Mouse (Mus musculus) bone marrow, adult 2 months (tissue): ENCODE measurements around the gene Gap43. TPM values are rescaled to one million over a fixed set of nuclear protein-coding genes. Genes with fewer than 3 reads are reported as not detected.

Experiments
- H3K27ac ChIP-seq: fragments of 200-500 bp; 2 replicates; pipeline ENCODE4 v1.5.1; 2012; ENCODE audit warnings: low read depth, mild to moderate bottlenecking, control low read depth, inconsistent platforms, low read length; ENCODE audit not compliant: control insufficient read depth, poor library complexity, insufficient read depth
- H3K4me1 ChIP-seq: fragments of 200-500 bp; 2 replicates; pipeline ENCODE4 v1.6.1; 2011; ENCODE audit warnings: low read length; ENCODE audit not compliant: control insufficient read depth, insufficient read depth
- H3K4me3 ChIP-seq: fragments of 200-500 bp; replicated peaks from 2 replicates; pipeline ENCODE3; 2011; ENCODE audit warnings: mild to moderate bottlenecking, low read depth, low read length, control low read depth; ENCODE audit not compliant: control insufficient read depth
- CTCF ChIP-seq: fragments of 200-500 bp; IDR thresholded peaks from 2 replicates; pipeline ENCODE4 v1.5.1; 2011; ENCODE audit warnings: low read length, control low read depth; ENCODE audit not compliant: control insufficient read depth, insufficient read depth
- POLR2A ChIP-seq: fragments of 200-500 bp; IDR thresholded peaks from 2 replicates; pipeline ENCODE4 v1.6.1; 2011; ENCODE audit warnings: low read depth, mild to moderate bottlenecking, control low read depth, low read length, borderline replicate concordance; ENCODE audit not compliant: control insufficient read depth
- WGBS: fragments of 180-500 bp; shearing (Covaris S2); methylation state at CpG from one replicate; pipeline ENCODE4 v1.1.7; 2018; 5-methylcytosine and 5-hydroxymethylcytosine counted together
- polyA plus RNA-seq: library from polyadenylated mRNA; stranded (reverse); fragments of >200 nt; gene quantifications from 2 replicates; pipeline ENCODE4 v1.2.4, GENCODE M21; 2011; ENCODE audit warnings: low replicate concordance; ENCODE audit not compliant: missing spikeins, insufficient read depth, insufficient read length

The Gap43 gene
- polyA plus RNA-seq, 1 experiment = 2.8 TPM

GRCm38 (mm10) chr16:42339512-42339911 lies 939 bp downstream of the Gap43 start:
- no peaks in the 10 kb centered on the region for H3K4me1 ChIP-seq
- no peak overlapping the region for H3K4me3 ChIP-seq
- 4% methylated on average over 10 of the region's 10 CpGs for WGBS
- no peak for TF ChIP-seq POLR2A
- no peak for TF ChIP-seq CTCF
- H3K27ac ChIP-seq = no peak overlapping the region

DNA sequence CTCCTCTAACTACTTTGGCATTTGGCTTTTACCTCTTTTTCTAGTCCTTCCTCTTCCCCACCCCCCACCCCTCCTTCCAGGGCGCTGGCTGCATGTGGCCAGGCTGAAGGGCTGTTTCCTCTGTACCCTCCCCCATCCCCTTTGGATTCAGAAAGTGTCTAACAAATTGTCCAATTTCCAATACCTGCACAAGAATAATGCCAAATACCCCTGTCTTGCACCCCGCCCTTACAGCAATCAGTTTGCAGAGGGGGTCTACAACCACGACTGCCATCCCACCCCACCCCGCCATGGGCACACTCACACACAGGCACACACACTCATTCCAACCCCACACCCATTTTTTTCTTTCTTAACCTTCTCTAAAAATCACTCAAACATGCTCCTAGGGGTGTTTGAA lies 1.5 kb downstream of the Gap43 start:
- Histone ChIP-seq H3K4me3 (no peak overlapping the region), H3K4me1 (no peaks in the 10 kb centered on the region), H3K27ac (no peak overlapping the region)
- WGBS = 11% methylated on average over 4 of the region's 4 CpGs
- TF ChIP-seq CTCF (no peak), POLR2A (no peak)

- 16% methylated on average over 4 of the region's 4 CpGs for WGBS
- TF ChIP-seq POLR2A (no peak), CTCF (no peak)
Observed at GRCm38 (mm10) chr16:42338342-42338741, 2.1 kb downstream of the Gap43 start.

DNA sequence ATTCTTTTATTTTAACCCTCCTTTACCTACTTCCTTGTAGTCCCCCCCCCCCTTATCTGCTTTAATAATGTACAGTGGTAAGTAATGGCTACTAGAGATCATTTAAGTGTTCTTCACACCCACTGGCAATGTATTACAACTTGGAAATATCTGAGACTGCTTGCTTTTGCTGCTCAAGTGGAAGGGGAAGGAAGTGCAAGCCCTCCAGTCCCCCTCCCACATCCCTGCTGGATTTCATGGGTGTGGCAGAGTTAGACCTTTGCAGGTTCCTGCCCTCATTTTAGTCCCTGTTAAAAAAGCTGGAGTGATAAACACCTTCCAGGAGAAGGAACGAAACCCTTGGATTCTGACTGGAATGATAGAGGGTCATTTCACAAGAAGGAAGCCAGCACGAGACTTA lies 2.8 kb downstream of the Gap43 start:
- H3K4me3 ChIP-seq = no peak overlapping the region
- TF ChIP-seq POLR2A (no peak), CTCF (no peak)
- WGBS = 10% methylated on average over 2 of the region's 2 CpGs
- no peak overlapping the region for H3K27ac ChIP-seq
- no peaks in the 10 kb centered on the region for H3K4me1 ChIP-seq

More at GRCm38 (mm10) chr16:42338342-42338741, 2.1 kb downstream of the Gap43 start:
- Histone ChIP-seq H3K4me3 (no peak overlapping the region), H3K27ac (no peak overlapping the region), H3K4me1 (no peaks in the 10 kb centered on the region)

DNA sequence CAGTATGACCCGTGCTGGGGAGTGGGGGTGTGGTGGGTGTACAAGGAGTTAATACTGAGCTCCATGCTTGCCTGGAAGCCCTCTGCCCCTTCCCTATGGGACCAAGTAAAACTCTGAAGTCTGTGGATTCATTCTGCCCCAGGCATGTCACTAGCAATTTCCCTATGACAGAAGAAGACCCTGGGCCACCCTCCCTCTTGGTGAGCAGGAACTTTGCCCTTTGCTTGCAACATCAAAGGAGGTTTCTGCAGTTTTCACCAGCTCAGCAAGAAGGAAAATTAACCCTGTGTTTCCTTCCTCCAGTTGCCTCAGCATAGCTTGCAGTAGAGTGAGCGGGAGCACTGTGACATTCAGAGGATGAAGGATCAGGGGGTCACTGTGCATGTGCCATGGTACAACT lies 3.8 kb downstream of the Gap43 start:
- Histone ChIP-seq H3K4me3 (no peak overlapping the region), H3K4me1 (no peaks in the 10 kb centered on the region), H3K27ac (no peak overlapping the region)
- TF ChIP-seq POLR2A (no peak), CTCF (no peak)
- 51% methylated on average over 2 of the region's 2 CpGs for whole genome bisulfite sequencing

GRCm38 (mm10) chr16:42332321-42332720 lies 8.1 kb downstream of the Gap43 start:
- Histone ChIP-seq H3K4me1 (no peaks in the 10 kb centered on the region), H3K27ac (no peak overlapping the region), H3K4me3 (no peak overlapping the region)
- no peak for TF ChIP-seq CTCF
- no peak for TF ChIP-seq POLR2A
- 51% methylated on average over 4 of the region's 4 CpGs for WGBS

DNA sequence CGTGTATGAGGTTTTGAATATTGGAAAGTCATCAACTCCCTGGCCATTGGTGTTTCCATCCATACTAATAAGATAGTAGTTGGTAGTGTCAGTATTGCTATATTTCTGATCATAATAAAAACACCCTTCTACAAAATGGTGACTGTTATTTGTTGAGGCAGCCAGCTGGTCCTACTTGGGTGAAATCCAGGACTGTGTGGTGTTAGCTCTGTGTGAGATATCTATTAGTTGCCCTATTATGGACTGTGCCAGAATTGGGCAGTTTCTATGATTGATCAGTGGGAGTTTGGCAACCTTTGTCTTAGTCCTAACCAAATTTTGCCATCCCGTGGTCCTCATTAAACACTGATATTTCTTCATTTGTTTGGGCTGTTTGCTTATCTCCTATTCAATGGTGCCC lies 14.3 kb downstream of the Gap43 start:
- Histone ChIP-seq H3K4me3 (no peak overlapping the region), H3K4me1 (no peaks in the 10 kb centered on the region; the same call in 1 of the 2 replicates), H3K27ac (no peak overlapping the region)
- 64% methylated on average over 2 of the region's 2 CpGs for WGBS
- no peak for TF ChIP-seq POLR2A
- TF ChIP-seq CTCF = no peak

GRCm38 (mm10) chr16:42325536-42325935 lies 14.9 kb downstream of the Gap43 start:
- H3K27ac ChIP-seq = no peak overlapping the region
- no peaks in the 10 kb centered on the region; the same call in 1 of the 2 replicates for H3K4me1 ChIP-seq
- no peak overlapping the region for H3K4me3 ChIP-seq
- TF ChIP-seq CTCF (no peak), POLR2A (no peak)

- no peak overlapping the region for H3K4me3 ChIP-seq
- no peak overlapping the region for H3K27ac ChIP-seq
- no peaks in the 10 kb centered on the region; the same call in 1 of the 2 replicates for H3K4me1 ChIP-seq
- TF ChIP-seq POLR2A (no peak), CTCF (no peak)
Observed at GRCm38 (mm10) chr16:42319831-42320230, 20.6 kb downstream of the Gap43 start.
